Mouse (Mus musculus): ENCODE results near the gene Pigp. TPM values are rescaled to one million over a fixed set of nuclear protein-coding genes. Genes with fewer than 3 reads are reported as not detected.
A peak's percentile ranks its signal among the peaks of the same experiment; 100 is the strongest.

Gene Pigp
- total and polyA plus RNA-seq, 3 experiments, result 49.4 to 113 (median 101) TPM

- intact Hi-C loops (cut with DNase I), result no loop called here
Measured at GRCm38 (mm10) chr16:94331233-94331885, 40.3 kb downstream of the Pigp start.

GRCm38 (mm10) chr16:94330429-94330828 is 41.2 kb downstream of the Pigp start:
- H3K4me3 ChIP-seq, result no peak overlapping the region
- no peaks in the 10 kb centered on the region for H3K27me3 ChIP-seq (ENCODE audit: control insufficient read depth, insufficient read depth, low read length)
- H3K79me2 ChIP-seq (replicated peaks; ENCODE audit: control insufficient read depth, insufficient read depth, low read length), result no peaks in the 10 kb centered on the region
- H3K36me3 ChIP-seq (ENCODE audit: control insufficient read depth, insufficient read depth, low read length), result no peaks in the 10 kb centered on the region
- TF ChIP-seq CTCF (IDR thresholded peaks at IDR 0.05) (no peak), POLR2A (IDR thresholded peaks at IDR 0.05; ENCODE audit: insufficient read depth, low read depth, low read length) (no peak), EP300 (IDR thresholded peaks at IDR 0.05; ENCODE audit: insufficient read depth, low read depth, low read length) (no peak)
- no peak overlapping the region for H3K27ac ChIP-seq
- WGBS, result 87% methylated on average over 5 of the region's 5 CpGs
- DNase-seq, result no peak
- H3K9ac ChIP-seq (ENCODE audit: low read depth, low read length), result no peak overlapping the region
- intact Hi-C loops (cut with DNase I), result no loop called here
- no peaks in the 10 kb centered on the region for H3K4me1 ChIP-seq (ENCODE audit: control insufficient read depth, insufficient read depth, low read length)

More at GRCm38 (mm10) chr16:94331233-94331885, 40.3 kb downstream of the Pigp start:
- Histone ChIP-seq H3K36me3 (ENCODE audit: control insufficient read depth, insufficient read depth, low read length) (no peaks in the 10 kb centered on the region), H3K4me1 (ENCODE audit: control insufficient read depth, insufficient read depth, low read length) (no peaks in the 10 kb centered on the region), H3K79me2 (replicated peaks; ENCODE audit: control insufficient read depth, insufficient read depth, low read length) (no peaks in the 10 kb centered on the region), H3K4me3 (no peak overlapping the region), H3K27me3 (ENCODE audit: control insufficient read depth, insufficient read depth, low read length) (no peaks in the 10 kb centered on the region), H3K9ac (ENCODE audit: low read depth, low read length) (no peak overlapping the region), H3K27ac (no peak overlapping the region)
- no peak for DNase-seq
- TF ChIP-seq POLR2A (IDR thresholded peaks at IDR 0.05; ENCODE audit: insufficient read depth, low read depth, low read length) (no peak), EP300 (IDR thresholded peaks at IDR 0.05; ENCODE audit: insufficient read depth, low read depth, low read length) (no peak), CTCF (IDR thresholded peaks at IDR 0.05) (no peak)
- 88% methylated on average over 9 of the region's 9 CpGs for WGBS

GRCm38 (mm10) chr16:94328881-94329867 is 42.5 kb downstream of the Pigp start:
- 43% methylated on average over 25 of the region's 25 CpGs for WGBS
- Histone ChIP-seq H3K27me3 (ENCODE audit: control insufficient read depth, insufficient read depth, low read length) (no peaks in the 10 kb centered on the region), H3K79me2 (replicated peaks; ENCODE audit: control insufficient read depth, insufficient read depth, low read length) (no peaks in the 10 kb centered on the region), H3K4me3 (peak overlapping the region; percentile 57), H3K9ac (ENCODE audit: low read depth, low read length) (peak overlapping the region; percentile 72), H3K27ac (peak overlapping the region; percentile 81), H3K36me3 (ENCODE audit: control insufficient read depth, insufficient read depth, low read length) (no peaks in the 10 kb centered on the region), H3K4me1 (ENCODE audit: control insufficient read depth, insufficient read depth, low read length) (no peaks in the 10 kb centered on the region)
- intact Hi-C loops (cut with DNase I), result loop anchor here (2.0 to 5.0 kb wide), 2 partner anchors 14 to 37 kb away; no protein-coding TSS in a partner anchor
- TF ChIP-seq CTCF (IDR thresholded peaks at IDR 0.05) (no peak), POLR2A (IDR thresholded peaks at IDR 0.05; ENCODE audit: insufficient read depth, low read depth, low read length) (no peak), EP300 (IDR thresholded peaks at IDR 0.05; ENCODE audit: insufficient read depth, low read depth, low read length) (no peak)
- DNase-seq, result no peak

- DNase-seq, result peak; percentile 78 to 81
- TF ChIP-seq POLR2A (IDR thresholded peaks at IDR 0.05; ENCODE audit: insufficient read depth, low read depth, low read length) (peak; percentile 85), EP300 (IDR thresholded peaks at IDR 0.05; ENCODE audit: insufficient read depth, low read depth, low read length) (no peak)
- Histone ChIP-seq H3K9ac (ENCODE audit: low read depth, low read length) (peak within 1 kb of the TSS; percentile 72), H3K4me3 (peak within 1 kb of the TSS; percentile 57), H3K27ac (peak within 1 kb of the TSS; percentile 81), H3K79me2 (replicated peaks; ENCODE audit: control insufficient read depth, insufficient read depth, low read length) (no peaks in the 10 kb centered on the region), H3K36me3 (ENCODE audit: control insufficient read depth, insufficient read depth, low read length) (no peaks in the 10 kb centered on the region), H3K27me3 (ENCODE audit: control insufficient read depth, insufficient read depth, low read length) (no peaks in the 10 kb centered on the region), H3K4me1 (ENCODE audit: control insufficient read depth, insufficient read depth, low read length) (no peaks in the 10 kb centered on the region; the same call in 1 of the 2 replicates)
- intact Hi-C loops (cut with DNase I), result loop anchor here (2.0 to 5.0 kb wide), 2 partner anchors 13 to 36 kb away; no protein-coding TSS in a partner anchor
- 2% methylated on average over 63 of the region's 63 CpGs for WGBS
Measured at GRCm38 (mm10) chr16:94327781-94328711, 43.6 kb downstream of the Pigp start, which contains the start of gene Ripply3. Ripply3 (plus strand) TSS chr16:94328420.

GRCm38 (mm10) chr16:94326008-94326407 is 45.6 kb downstream of the Pigp start:
- intact Hi-C loops (cut with DNase I), result loop anchor here (5.0 kb wide), 1 partner anchor 34 kb away; no protein-coding TSS in a partner anchor
- WGBS, result 94% methylated on average over 3 of the region's 3 CpGs
- Histone ChIP-seq H3K27me3 (ENCODE audit: control insufficient read depth, insufficient read depth, low read length) (no peaks in the 10 kb centered on the region), H3K36me3 (ENCODE audit: control insufficient read depth, insufficient read depth, low read length) (no peaks in the 10 kb centered on the region), H3K4me1 (ENCODE audit: control insufficient read depth, insufficient read depth, low read length) (no peaks in the 10 kb centered on the region; the same call in 1 of the 2 replicates), H3K9ac (ENCODE audit: low read depth, low read length) (no peak overlapping the region), H3K79me2 (replicated peaks; ENCODE audit: control insufficient read depth, insufficient read depth, low read length) (no peaks in the 10 kb centered on the region), H3K27ac (no peak overlapping the region), H3K4me3 (no peak overlapping the region)
- no peak for TF ChIP-seq CTCF (IDR thresholded peaks at IDR 0.05)
- no peak for TF ChIP-seq POLR2A (IDR thresholded peaks at IDR 0.05; ENCODE audit: insufficient read depth, low read depth, low read length)
- TF ChIP-seq EP300 (IDR thresholded peaks at IDR 0.05; ENCODE audit: insufficient read depth, low read depth, low read length), result no peak
- no peak for DNase-seq

All from heart, adult 2 months (tissue).